Mouse (Mus musculus) MEL (cell line): ENCODE data around the gene Pdcl3. TPM values are rescaled to one million over a fixed set of nuclear protein-coding genes. Genes with fewer than 3 reads are reported as not detected.

Source experiments
- DNase-seq: peaks from one replicate; pipeline ENCODE4 v3.0.0; 2011; ENCODE audit warnings: low read depth, low spot score
- H3K27ac ChIP-seq: 2 replicates; pipeline ENCODE4 v1.5.1; 2012; ENCODE audit warnings: low read depth, mild to moderate bottlenecking, control low read depth, low read length, moderate library complexity; ENCODE audit not compliant: control insufficient read depth
- H3K27me3 ChIP-seq, 2 experiments: fragments of 150-350 bp in 1 of 2; sonication (generic) in 1 of 2; 2 replicates each; pipeline ENCODE4 v1.6.1; 2012; ENCODE audit warnings: low read length in 2 of 2, mild to moderate bottlenecking in 2 of 2, improper control_type of control experiment in 1 of 2, moderate library complexity in 1 of 2; ENCODE audit not compliant: insufficient read depth in 2 of 2, control insufficient read depth in 1 of 2
- H3K36me3 ChIP-seq, 2 experiments: 2 replicates each; pipeline ENCODE4 v1.6.1; 2012 to 2014; ENCODE audit warnings: low read length in 2 of 2, improper control_type of control experiment in 1 of 2, inconsistent platforms in 1 of 2, mild to moderate bottlenecking in 1 of 2; ENCODE audit not compliant: insufficient read depth in 2 of 2, control insufficient read depth in 1 of 2
- H3K4me1 ChIP-seq, 2 experiments: fragments of 150-350 bp in 1 of 2; sonication (generic) in 1 of 2; 2 replicates each; pipeline ENCODE4 v1.6.1; 2012; ENCODE audit warnings: low read length in 2 of 2, improper control_type of control experiment in 1 of 2, mild to moderate bottlenecking in 1 of 2; ENCODE audit not compliant: insufficient read depth in 2 of 2, control insufficient read depth in 1 of 2
- H3K4me3 ChIP-seq, 2 experiments: fragments of 150-350 bp in 1 of 2; sonication (generic) in 1 of 2; 2 replicates each; pipeline ENCODE4 v1.5.1; 2012; ENCODE audit warnings: low read depth in 2 of 2, low read length in 2 of 2, mild to moderate bottlenecking in 2 of 2, moderate library complexity in 2 of 2, control low read depth in 1 of 2, improper control_type of control experiment in 1 of 2; ENCODE audit not compliant: control insufficient read depth in 1 of 2, insufficient read depth in 1 of 2
- H3K79me2 ChIP-seq: 2 replicates; pipeline ENCODE4 v1.6.1; 2012; ENCODE audit warnings: mild to moderate bottlenecking, low read length, moderate library complexity; ENCODE audit not compliant: control insufficient read depth, poor library complexity, insufficient read depth
- H3K9ac ChIP-seq: 2 replicates; pipeline ENCODE4 v1.6.1; 2012; ENCODE audit warnings: low read depth, mild to moderate bottlenecking, control low read depth, low read length, moderate library complexity; ENCODE audit not compliant: control insufficient read depth, poor library complexity, severe bottlenecking
- H3K9me3 ChIP-seq: fragments of 150-350 bp; sonication (generic); replicated peaks from 2 replicates; pipeline ENCODE4 v1.6.1; 2012; ENCODE audit warnings: mild to moderate bottlenecking, low read length, improper control_type of control experiment, moderate library complexity; ENCODE audit not compliant: insufficient read depth
- CTCF ChIP-seq, 3 experiments: IDR thresholded peaks in 2 of 3; conservative IDR thresholded peaks in 1 of 3; 2 replicates each; pipeline ENCODE4 v1.5.1; 2011 to 2012; ENCODE audit warnings: low read length in 3 of 3, low read depth in 2 of 3, mild to moderate bottlenecking in 2 of 3, improper control_type of control experiment in 1 of 3, inconsistent platforms in 1 of 3, mixed read lengths in 1 of 3, moderate library complexity in 1 of 3; ENCODE audit not compliant: control insufficient read depth in 1 of 3, insufficient read depth in 1 of 3, poor library complexity in 1 of 3, severe bottlenecking in 1 of 3
- SIN3A ChIP-seq: IDR thresholded peaks from 2 replicates; pipeline ENCODE4 v1.6.1; 2012; ENCODE audit warnings: low read length, improper control_type of control experiment, inconsistent platforms
- TAL1 ChIP-seq: IDR thresholded peaks from 2 replicates; pipeline ENCODE4 v1.6.1; 2012; ENCODE audit warnings: mild to moderate bottlenecking, inconsistent platforms, low read length, moderate library complexity, mixed read lengths
- polyA plus RNA-seq, 2 experiments: library from polyadenylated mRNA; stranded (reverse) in 1 of 2; unstranded in 1 of 2; fragments of >175 nt in 1 of 2; fragments of >200 nt in 1 of 2; gene quantifications; 2 replicates each; pipeline versions ENCODE4 v1.2.1 to v1.2.4; 2012; ENCODE audit warnings: low replicate concordance in 2 of 2, low read depth in 1 of 2; ENCODE audit not compliant: insufficient read length in 2 of 2, insufficient read depth in 1 of 2, missing spikeins in 1 of 2
- total RNA-seq: library from RNA; depleted of rRNA; stranded (reverse); fragments of 300-350 nt; gene quantifications from 2 replicates; pipeline ENCODE4 v1.2.3, GENCODE M21; 2012; rRNA removed

Gene Pdcl3
- total and polyA plus RNA-seq, 3 experiments, result 52.5 to 236 (median 71.5) TPM

- no peaks in the 10 kb centered on the region for H3K36me3 ChIP-seq
- H3K27ac ChIP-seq, result no peak overlapping the region
- H3K4me3 ChIP-seq, result no peak overlapping the region
- TF ChIP-seq TAL1 (no peak), CTCF (IDR thresholded peaks at IDR 0.05 in 2 of 3, conservative IDR thresholded peaks at IDR 0.05 in 1 of 3; ENCODE audit: control insufficient read depth in 1 of 3, insufficient read depth in 1 of 3, low read depth in 2 of 3, low read length in 3 of 3, poor library complexity in 1 of 3, severe bottlenecking in 1 of 3) (no peak), SIN3A (no peak)
- H3K4me1 ChIP-seq, result no peaks in the 10 kb centered on the region
- H3K9me3 ChIP-seq, result no peaks in the 10 kb centered on the region
- H3K9ac ChIP-seq, result no peak overlapping the region
- DNase-seq, result no peak
- H3K27me3 ChIP-seq, result no peaks in the 10 kb centered on the region
- H3K79me2 ChIP-seq, result no peaks in the 10 kb centered on the region
Measured at GRCm38 (mm10) chr1:39046689-39047088, 61.3 kb downstream of the Pdcl3 start.

Other genes starting within 250 kb of the Pdcl3 start
- gene Lonrf2, start 148.9 kb upstream of the Pdcl3 start, total RNA-seq, result not detected in 2 replicates
- gene Lonrf2, start 148.9 kb upstream of the Pdcl3 start, polyA plus RNA-seq, result not detected
- 0.07 and 0.31 TPM in 2 replicates for gene Chst10, start 87.4 kb upstream of the Pdcl3 start, total RNA-seq
- gene Chst10, start 87.4 kb upstream of the Pdcl3 start, polyA plus RNA-seq, result under 1 TPM in 1 of 2 experiments, not detected in 1; 0.43 TPM
- not detected in 2 replicates for gene Nms, start 46.5 kb upstream of the Pdcl3 start, total RNA-seq
- gene Nms, start 46.5 kb upstream of the Pdcl3 start, polyA plus RNA-seq, result not detected
- gene Npas2, start 208.1 kb downstream of the Pdcl3 start, total RNA-seq, result not detected in 2 replicates
- gene Npas2, start 208.1 kb downstream of the Pdcl3 start, polyA plus RNA-seq, result not detected